Mouse (Mus musculus) urinary bladder, postnatal 36 days (tissue): Measurements from ENCODE around the gene Smpd4.

Experiments
- DNase-seq, 2 experiments: peaks; one replicate each; pipeline ENCODE4 v3.0.0; 2022; ENCODE audit warnings: low spot score in 2 of 2, mixed read lengths in 1 of 2

Gene Smpd4

GRCm38 (mm10) chr16:17638036-17638628, 19.0 kb downstream of the Smpd4 start:
- no peak for DNase-seq

GRCm38 (mm10) chr16:17639081-17639480, 19.9 kb downstream of the Smpd4 start:
- DNase-seq = no peak

DNA sequence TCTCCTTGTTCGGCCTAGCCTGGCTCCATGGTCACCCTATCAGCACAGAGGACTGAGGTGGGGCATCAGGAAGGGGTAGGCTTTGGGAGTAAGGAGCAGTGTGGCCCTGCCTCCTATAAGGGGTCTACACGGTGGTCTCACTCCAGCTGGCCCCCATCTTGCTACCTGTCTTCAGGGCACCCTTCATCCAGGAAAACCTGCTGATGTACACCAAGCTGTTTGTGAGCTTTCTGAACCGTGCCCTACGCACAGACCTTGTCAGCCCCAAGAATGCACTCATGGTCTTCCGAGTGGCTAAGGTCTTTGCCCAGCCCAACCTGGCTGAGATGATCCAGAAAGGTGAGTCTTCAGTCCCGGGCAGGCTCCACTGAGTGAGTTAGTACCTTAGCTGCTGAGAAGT, 20.8 kb downstream of the Smpd4 start:
- no peak for DNase-seq

DNA sequence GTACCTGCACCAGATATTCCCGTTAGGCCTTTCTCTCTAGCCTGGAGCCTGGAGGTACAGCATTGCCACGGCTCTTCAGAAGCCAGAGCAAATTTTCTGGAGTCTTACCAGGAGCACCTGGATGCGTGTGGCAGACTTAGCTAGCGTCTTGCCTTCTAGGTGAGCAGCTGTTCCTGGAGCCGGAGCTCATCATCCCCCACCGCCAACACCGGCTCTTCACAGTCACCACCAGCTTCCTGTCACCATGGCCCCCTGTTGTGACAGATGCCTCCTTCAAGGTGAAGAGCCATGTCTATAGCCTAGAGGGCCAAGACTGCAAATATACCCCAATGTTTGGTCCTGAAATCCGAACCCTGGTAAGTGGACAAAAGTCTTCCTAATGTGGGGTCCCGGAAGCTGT, 21.6 kb downstream of the Smpd4 start:
- DNase-seq = no peak

- DNase-seq = no peak
Observed at GRCm38 (mm10) chr16:17641301-17641700, 22.1 kb downstream of the Smpd4 start.

- DNase-seq = no peak
Observed at GRCm38 (mm10) chr16:17642311-17642710, 23.2 kb downstream of the Smpd4 start.

- DNase-seq = no peak
Observed at GRCm38 (mm10) chr16:17643437-17643990, 24.4 kb downstream of the Smpd4 start.

DNA sequence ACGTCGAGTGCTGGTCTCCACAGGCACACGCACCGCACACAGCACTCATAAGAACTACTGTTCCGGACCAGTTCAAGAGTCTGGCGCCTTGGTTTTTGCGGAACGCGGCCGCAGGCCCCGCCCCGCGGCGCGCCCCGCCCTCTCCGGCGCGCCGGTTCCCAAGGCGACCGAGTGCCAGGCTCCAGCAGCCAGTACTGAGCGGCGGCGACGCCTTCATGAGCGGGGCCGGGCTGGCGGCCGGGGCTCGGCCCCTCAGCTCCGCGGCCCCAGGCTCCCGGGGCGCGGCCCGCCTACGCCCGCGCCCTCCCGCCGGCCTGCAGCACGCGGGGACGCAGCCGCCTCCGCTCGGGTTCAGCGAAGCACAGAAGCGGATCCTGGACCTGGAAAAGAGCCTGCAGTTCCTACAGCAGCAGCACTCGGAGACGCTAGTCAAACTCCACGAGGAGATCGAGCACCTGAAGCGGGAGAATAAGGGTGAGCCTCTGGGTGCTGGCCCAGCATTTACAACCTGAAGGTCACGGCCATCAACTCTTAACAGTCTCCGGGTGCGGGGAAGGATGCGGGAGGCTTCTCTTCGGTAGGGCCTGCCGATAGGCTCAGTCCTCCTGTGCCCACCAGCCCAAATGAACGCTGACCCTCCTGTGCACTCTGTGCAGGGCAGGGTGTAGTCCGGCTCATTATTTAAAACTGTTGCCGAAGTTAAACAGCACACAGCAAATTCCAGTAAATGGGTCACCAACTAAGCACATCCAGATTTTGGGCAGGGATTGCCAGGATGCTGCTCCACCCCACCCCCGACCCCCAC, 27.4 kb downstream of the Smpd4 start, which contains the start of gene Ccdc74a:
TSS of gene Ccdc74a (plus strand) at position 161 of the 805 bp plus-strand sequence.
- peak; percentile 80 to 83 for DNase-seq

GRCm38 (mm10) chr16:17647156-17647555, 28.0 kb downstream of the Smpd4 start:
- DNase-seq = no peak

DNA sequence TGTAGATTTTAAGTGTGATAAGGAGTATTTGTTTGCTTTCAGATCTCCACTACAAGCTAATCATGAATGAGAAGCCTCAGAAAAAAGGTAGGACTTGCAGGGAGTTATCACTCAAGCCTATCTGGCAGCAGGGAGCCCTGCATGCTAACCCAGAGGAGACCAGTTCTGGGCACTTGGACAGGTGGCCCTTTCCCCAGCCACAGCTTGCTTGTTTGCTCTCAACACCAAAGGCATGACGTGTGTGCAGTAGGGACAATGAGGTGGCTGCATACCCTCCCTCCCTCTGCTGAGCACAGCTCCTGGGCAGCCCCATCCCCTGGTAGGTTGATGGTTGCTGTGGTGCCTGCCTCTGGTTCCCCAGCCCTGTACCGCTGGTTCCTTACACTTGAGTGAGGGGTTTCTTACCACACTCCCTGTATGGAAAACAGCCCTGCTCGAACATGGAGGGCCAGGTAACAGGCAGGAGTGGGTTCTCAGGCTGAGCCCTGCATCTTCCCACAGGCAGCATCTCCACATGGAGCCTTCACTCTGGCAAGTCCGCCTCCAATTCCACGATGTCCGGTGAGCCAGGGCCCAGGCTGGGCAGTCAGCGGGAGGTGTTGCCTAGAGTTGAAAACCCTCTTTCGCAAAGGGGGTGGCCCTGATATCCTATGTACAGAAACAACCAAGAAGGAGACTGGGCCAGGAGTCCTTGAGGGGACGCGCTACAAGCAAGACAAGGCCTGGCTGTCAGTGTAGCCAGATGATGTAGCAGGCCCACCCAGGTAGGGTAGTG, 28.6 kb downstream of the Smpd4 start:
- DNase-seq = no peak

DNA sequence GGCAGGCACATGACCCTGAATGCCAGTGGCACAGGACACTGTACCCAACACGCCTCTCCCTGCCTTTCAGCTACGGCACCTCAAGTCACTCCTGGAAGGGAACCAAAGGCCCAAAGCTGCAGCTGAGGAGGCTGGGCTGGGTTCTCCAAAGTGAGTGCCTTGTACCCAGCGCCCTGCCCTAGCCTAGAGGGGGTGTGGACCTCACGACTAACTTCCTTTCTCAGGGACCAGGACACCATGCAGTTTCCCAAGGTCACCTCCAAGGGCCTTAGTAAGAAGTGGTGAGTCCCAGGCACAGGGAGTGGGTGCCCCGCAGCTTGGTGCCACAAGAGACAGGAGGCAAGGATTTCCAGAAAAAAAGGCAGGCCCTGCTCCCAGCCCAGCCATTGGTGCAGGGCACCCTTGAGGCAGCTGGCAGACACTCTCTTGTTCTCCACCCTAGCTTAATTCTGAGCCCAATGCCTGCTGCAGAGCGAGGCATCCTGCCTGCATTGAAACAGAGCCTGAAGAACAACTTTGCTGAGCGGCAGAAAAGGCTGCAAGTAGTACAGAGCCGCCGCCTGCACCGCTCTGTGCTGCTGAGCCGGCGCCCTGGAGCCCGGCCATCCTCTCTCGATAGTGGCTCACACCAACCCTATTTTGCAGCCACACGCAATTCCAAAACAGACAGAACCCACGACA, 30.9 kb downstream of the Smpd4 start:
- DNase-seq = no peak

- DNase-seq = no peak
Observed at GRCm38 (mm10) chr16:17650711-17651110, 31.6 kb downstream of the Smpd4 start.

GRCm38 (mm10) chr16:17652607-17653006, 33.5 kb downstream of the Smpd4 start:
- no peak for DNase-seq

DNA sequence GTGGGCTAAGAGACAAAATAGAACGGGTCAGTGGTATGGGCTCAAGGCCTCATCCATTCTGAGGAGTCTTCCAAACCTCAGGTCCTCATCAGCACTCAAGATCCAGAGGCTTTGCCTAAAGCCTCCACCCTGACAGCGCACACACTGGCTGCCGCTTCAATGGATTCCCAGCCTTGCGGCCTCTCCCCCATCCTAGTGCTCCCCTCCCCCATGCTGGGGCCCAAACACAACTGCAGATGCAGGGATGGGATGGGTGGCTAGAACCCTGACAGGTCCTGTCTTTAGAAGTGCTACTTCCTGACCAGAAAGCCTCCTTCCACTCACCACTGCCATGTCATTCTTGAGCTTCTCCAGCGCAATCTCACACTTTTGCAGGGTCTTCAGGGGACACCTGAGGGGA, 34.4 kb downstream of the Smpd4 start:
- no peak for DNase-seq

- no peak for DNase-seq
Observed at GRCm38 (mm10) chr16:17654188-17654795, 35.1 kb downstream of the Smpd4 start.

DNA sequence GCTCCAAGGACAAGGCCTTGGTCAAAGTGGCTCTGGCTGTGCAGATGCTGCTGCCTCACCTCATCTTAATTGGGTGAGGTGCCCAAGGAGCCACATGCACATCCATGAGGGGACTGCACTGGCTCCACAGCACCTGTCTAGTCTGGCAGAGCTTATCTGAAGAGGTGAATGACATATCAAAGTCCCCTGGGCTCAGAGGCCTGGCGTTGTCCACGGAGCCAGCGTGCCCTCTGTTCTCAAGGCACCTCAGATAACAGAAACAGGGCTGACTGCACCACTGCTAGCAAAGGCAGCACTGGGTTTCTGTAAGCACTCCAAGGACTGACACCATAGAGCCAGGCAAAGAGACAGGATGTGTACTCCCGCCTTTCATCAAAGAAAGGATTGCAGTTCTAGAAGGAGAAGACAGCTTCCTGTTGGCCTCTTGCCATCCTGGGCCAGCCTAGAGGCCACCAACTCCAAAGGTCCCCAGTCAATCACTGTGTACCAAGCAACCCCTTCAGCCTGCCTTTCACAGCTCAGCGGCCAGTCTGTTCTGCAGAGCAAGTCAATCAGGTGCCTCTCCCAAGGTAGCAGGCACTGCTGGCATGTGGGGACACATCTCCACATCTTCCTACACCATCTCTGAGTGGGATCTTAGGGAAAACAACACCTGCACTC, 37.2 kb downstream of the Smpd4 start:
- DNase-seq = no peak

- DNase-seq = no peak
Observed at GRCm38 (mm10) chr16:17665568-17665967, 46.4 kb downstream of the Smpd4 start.

DNA sequence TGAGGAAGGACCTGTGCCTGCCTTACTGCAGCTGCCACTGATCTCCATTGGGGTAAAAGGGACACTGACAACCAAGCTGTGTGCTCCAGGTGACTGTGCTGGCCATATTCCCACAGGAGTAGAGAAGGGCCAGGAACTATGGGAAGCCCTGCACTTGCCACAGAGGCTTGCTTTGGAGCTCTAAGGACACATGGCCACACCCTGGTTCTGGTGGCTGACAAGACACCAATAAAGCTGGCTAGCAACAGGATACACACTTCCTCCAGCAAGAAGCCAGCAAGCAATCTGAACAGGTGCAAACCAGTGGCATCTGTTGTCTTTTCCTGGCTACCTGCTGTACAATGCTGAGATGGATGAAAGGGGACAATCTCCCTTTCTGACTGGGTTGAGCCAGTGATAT, 50.7 kb downstream of the Smpd4 start:
- no peak for DNase-seq
